Mouse (Mus musculus): ENCODE results near the gene Tmem63b.
"Not testable (repeated sequence)": the region's sequence is repeated elsewhere in the genome, so short reads cannot be mapped to it uniquely, and the experiment has no call there.

Gene Tmem63b

GRCm38 (mm10) chr17:45626577-45627134 is 60.0 kb downstream of the Tmem63b start:
- in situ Hi-C loops (cut with MboI): loop anchor here (5.0 kb wide), 1 partner anchor 44 kb away; no protein-coding TSS in a partner anchor

DNA sequence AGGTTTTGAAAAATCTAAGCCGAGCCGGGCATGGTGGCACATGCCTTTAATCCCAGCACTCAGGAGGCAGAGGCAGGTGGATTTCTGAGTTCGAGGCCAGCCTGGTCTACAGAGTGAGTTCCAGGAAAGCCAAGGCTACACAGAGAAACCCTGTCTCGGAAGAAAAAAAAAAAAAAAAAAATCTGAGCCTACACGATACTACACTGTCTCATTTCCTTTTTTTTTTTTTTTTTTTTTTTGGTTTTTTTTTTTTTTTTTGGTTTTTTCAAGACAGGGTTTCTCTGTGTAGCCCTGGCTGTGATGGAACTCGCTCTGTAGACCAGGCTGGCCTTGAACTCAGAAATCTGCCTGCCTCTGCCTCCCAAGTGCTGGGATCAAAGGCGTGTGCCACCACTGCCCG is 63.3 kb downstream of the Tmem63b start:
- in situ Hi-C loops (cut with MboI): not testable (repeated sequence)

DNA sequence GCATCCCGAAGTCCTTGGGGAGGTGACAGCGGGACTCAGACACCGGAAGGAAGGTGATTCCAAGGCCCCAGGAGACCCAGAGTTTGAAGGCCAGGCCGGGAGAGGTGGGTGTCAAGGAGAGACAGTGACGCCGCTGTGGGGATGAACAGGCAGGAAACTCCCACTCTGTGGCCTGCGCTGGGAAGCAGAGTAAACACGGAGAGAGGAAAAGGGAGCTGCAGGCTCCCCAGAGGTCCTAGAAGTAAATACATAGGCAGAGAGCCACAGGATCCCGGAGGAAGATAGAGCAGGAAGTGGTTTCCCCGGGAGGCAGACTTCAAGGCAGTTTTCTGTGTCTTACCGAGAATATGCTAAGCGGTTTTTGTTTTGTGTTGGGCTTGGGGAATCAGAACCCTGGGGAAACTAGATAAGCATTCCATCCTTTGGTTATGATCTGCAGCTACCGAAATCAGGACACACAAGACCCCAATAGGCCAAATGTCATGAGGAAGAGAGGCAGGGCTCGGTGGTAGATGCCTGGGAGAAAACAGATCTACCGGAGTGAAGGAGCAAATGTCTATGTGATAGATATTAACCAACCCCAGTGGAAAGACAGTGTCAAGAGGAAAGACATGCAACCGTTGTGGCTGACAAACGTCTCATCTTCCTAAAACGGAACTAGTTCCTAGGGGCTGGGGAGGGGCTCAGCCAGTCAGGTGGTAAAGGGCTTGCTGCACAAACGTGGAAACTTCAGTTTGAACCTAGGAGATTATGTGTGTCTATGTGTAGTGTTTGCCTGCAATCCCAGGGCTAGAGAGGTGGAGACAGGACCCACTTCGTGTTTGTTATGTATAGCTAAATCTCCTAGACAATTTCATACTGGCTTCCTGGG is 67.1 kb downstream of the Tmem63b start:
- in situ Hi-C loops (cut with MboI): no loop called here

DNA sequence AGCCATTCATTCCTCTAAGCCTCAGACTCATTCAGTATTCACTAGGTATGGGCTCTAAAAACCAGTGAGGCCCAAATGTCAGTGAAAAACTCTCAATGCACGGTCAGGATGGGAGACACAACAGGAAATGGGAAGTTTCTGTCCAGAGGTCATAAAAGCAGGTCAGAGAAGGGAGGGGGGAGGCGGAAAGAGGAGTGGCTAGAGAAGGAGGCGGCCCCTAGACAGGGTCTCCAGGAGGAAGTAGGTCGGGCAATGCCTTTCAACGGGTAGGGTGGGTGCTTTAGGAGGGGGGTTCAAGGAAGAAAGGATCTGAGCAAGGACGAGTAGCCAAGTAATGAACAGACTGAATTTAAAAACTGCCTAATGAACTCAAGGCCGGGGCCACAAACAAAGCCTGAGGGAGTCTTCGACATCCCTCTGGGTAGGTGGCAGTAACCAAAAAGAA is 67.7 kb downstream of the Tmem63b start:
- in situ Hi-C loops (cut with MboI): no loop called here

DNA sequence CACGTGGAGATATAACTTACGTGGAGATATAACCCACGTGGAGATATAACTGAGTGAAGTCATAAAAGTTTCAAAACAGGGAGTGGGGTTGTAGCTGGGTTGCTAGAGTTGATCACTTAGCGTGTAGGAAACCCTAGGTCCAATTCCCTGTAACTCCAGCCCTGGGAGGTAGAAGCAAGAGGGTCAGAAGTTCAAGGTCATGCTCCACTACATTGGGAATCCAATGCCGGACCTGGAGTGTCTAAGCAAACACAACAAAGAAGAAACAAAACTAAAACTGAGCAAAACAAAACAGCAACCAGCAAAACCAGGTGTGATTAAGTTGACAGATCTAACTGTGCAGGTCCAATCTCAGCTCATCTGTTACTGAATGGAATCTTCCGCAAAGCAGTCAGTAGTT is 69.0 kb downstream of the Tmem63b start:
- in situ Hi-C loops (cut with MboI): no loop called here

DNA sequence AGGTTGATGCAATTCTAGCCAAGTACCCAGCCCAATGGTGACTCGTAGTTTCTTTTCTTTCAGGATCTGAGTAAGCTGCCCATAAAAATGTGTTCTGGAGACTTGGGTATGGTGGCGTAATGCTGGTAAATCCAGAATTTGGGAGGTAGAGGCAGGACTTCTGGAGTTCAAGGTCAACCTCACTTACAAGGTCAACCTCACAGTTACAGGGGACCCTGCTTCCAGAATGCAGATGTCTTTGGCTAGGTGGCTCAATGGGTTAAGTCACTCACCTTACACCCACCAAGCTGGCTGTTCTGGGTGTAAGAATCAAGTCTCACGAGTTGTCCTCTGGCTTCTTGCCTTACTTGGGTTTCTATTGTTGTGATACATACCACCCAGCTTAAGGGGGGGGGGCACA is 70.0 kb downstream of the Tmem63b start:
- in situ Hi-C loops (cut with MboI): no loop called here

- in situ Hi-C loops (cut with MboI): no loop called here
These were observed 70.6 kb downstream of the Tmem63b start for GRCm38 (mm10) chr17:45616046-45616650.

GRCm38 (mm10) chr17:45612921-45613320 is 73.8 kb downstream of the Tmem63b start:
- in situ Hi-C loops (cut with MboI): no loop called here

- in situ Hi-C loops (cut with MboI): no loop called here
These were observed 74.7 kb downstream of the Tmem63b start for GRCm38 (mm10) chr17:45612008-45612407.
